Mouse (Mus musculus): ENCODE measurements around the gene Lyzl4. TPM values are rescaled to one million over a fixed set of nuclear protein-coding genes. Genes with fewer than 3 reads are reported as not detected.
"Not testable (repeated sequence)": the region's sequence is repeated elsewhere in the genome, so short reads cannot be mapped to it uniquely, and the experiment has no call there.

The Lyzl4 gene
- total RNA-seq, 4 experiments from 2014 or later: 0.75 TPM; not detected in 3

GRCm38 (mm10) chr9:121600201-121600860 is 41.6 kb downstream of the Lyzl4 start:
- no peak for DNase-seq

GRCm38 (mm10) chr9:121599551-121599950 is 42.3 kb downstream of the Lyzl4 start:
- DNase-seq: no peak

- DNase-seq: no peak
Measured at GRCm38 (mm10) chr9:121598106-121598505, 43.8 kb downstream of the Lyzl4 start.

- DNase-seq: no peak
Measured at GRCm38 (mm10) chr9:121594771-121595170, 47.1 kb downstream of the Lyzl4 start.

- DNase-seq: not testable (repeated sequence)
Measured at GRCm38 (mm10) chr9:121593768-121594167, 48.1 kb downstream of the Lyzl4 start.

- DNase-seq: no peak
Measured at GRCm38 (mm10) chr9:121592948-121593550, 48.8 kb downstream of the Lyzl4 start.

- DNase-seq: no peak
Measured at GRCm38 (mm10) chr9:121589533-121589932, 52.4 kb downstream of the Lyzl4 start.

- DNase-seq: no peak
Measured at GRCm38 (mm10) chr9:121574380-121574779, 67.5 kb downstream of the Lyzl4 start.

- DNase-seq: no peak
Measured at GRCm38 (mm10) chr9:121568451-121568850, 73.4 kb downstream of the Lyzl4 start.

- no peak for DNase-seq
Measured at GRCm38 (mm10) chr9:121566387-121566786, 75.5 kb downstream of the Lyzl4 start.

GRCm38 (mm10) chr9:121563276-121563675 is 78.6 kb downstream of the Lyzl4 start:
- no peak for DNase-seq

- DNase-seq: no peak
Measured at GRCm38 (mm10) chr9:121560515-121560914, 81.4 kb downstream of the Lyzl4 start.

GRCm38 (mm10) chr9:121558167-121558566 is 83.7 kb downstream of the Lyzl4 start:
- no peak for DNase-seq

- DNase-seq: no peak
Measured at GRCm38 (mm10) chr9:121556913-121557312, 85.0 kb downstream of the Lyzl4 start.

GRCm38 (mm10) chr9:121555395-121556000 is 86.4 kb downstream of the Lyzl4 start:
- no peak for DNase-seq

- DNase-seq: no peak
Measured at GRCm38 (mm10) chr9:121553643-121554042, 88.3 kb downstream of the Lyzl4 start.

GRCm38 (mm10) chr9:121550327-121550771 is 91.5 kb downstream of the Lyzl4 start:
- DNase-seq: no peak

- DNase-seq: no peak
Measured at GRCm38 (mm10) chr9:121549444-121549843, 92.5 kb downstream of the Lyzl4 start.

GRCm38 (mm10) chr9:121549010-121549409 is 92.9 kb downstream of the Lyzl4 start:
- no peak for DNase-seq

GRCm38 (mm10) chr9:121547431-121547830 is 94.5 kb downstream of the Lyzl4 start:
- DNase-seq: no peak

GRCm38 (mm10) chr9:121541530-121541929 is 100.4 kb downstream of the Lyzl4 start:
- DNase-seq: no peak

- DNase-seq: no peak
Measured at GRCm38 (mm10) chr9:121532626-121533025, 109.3 kb downstream of the Lyzl4 start.

GRCm38 (mm10) chr9:121528605-121529357 is 113.1 kb downstream of the Lyzl4 start:
- DNase-seq: peak; percentile 2

Data from adrenal gland, adult 8-10 months (tissue).